Comparison of ENCODE assay signal across 13 mouse cellular contexts in the genomic region with DNA sequence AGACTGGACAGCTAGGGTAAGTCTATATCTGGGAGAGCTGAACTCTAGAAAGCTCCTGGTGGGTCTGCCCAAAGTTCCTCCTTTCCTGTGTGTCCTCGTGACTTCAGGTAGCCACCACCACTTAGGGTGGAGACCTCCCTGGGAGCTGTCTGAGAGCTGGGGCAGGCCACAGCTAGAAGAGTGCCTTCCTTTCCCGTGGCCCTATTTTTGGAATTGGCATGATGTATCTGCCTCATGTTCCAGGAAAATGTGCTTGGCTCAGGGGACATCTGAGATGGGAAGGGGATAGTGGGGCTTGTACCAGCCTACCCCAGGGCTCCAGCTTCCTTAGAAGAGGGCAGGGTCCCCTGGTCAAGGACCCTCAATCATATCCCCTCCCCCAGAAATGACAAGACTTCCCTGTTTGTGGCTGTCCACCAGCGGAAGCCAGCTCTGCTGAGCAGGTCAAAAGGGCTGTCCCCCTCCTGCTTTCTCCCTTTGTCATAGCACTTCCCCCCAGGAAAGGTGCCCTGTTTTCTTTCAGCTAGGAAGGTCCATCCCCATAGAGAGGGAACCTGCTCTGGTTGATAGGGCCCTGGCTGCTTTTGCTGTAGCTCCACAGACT. TPM values are rescaled to one million over a fixed set of nuclear protein-coding genes. Genes with fewer than 3 reads are reported as not detected.
DNase-seq lines count a peak whose midpoint lies in the region; ATAC-seq and TF ChIP-seq lines count a peak whose summit lies in the region.
"Had no signal": no experiment of that assay in that cellular context is flagged by ENCODE, and none has a peak within 500 bp of the region (broad histone marks: within the 10 kb centered on the region; RNA-seq: fewer than 3 reads in every experiment).

No protein-coding gene starts in this region.

- 0 out of 2 replicates have a peak overlapping the region, but pooled peaks have one; percentile 12 for H3K9ac ChIP-seq in kidney, embryonic 16.5 days (replicated peaks; ENCODE audit: low read length)
- H3K9ac ChIP-seq: limb, embryonic 15.5 days had no signal

- H3K4me1 ChIP-seq in kidney, embryonic 16.5 days (ENCODE audit: insufficient read depth, low read length) = peaks cover 24% of the 10 kb centered on the region; the same call in 1 of the 2 replicates
- peaks cover 20% of the 10 kb centered on the region for H3K4me1 ChIP-seq in cortical plate, adult 2 months (ENCODE audit: control insufficient read depth, insufficient read depth, low read length)

- 47% methylated on average over 3 of the region's 3 CpGs for WGBS in kidney, embryonic 16.5 days

- H3K36me3 ChIP-seq in kidney, embryonic 16.5 days (ENCODE audit: insufficient read depth, low read length) = no peaks in the 10 kb centered on the region
- H3K36me3 ChIP-seq: midbrain, embryonic 10.5 days had no signal

- no peak for TF ChIP-seq POLR2A in cortical plate, adult 2 months (IDR thresholded peaks at IDR 0.05; ENCODE audit: extremely low read depth, insufficient read depth, low read length)

- H3K27me3 ChIP-seq in kidney, embryonic 16.5 days (ENCODE audit: insufficient read depth, low read length) = no peaks in the 10 kb centered on the region
- H3K27me3 ChIP-seq: limb, embryonic 15.5 days had no signal

- H3K27ac ChIP-seq in kidney, embryonic 16.5 days (ENCODE audit: low read length) = peak overlapping the region; percentile 32; the same call in 1 of the 2 replicates
- H3K27ac ChIP-seq in cortical plate, adult 2 months (ENCODE audit: insufficient read depth, low read length) = peak overlapping the region; percentile 11; the same call in 1 of the 2 replicates
- H3K27ac ChIP-seq: kidney, postnatal 0 days; limb, embryonic 15.5 days; midbrain, embryonic 10.5 days had no signal

- ATAC-seq in kidney, embryonic 16.5 days (ENCODE audit: low FRiP score, low TSS enrichment) = no peak; the same call in 1 of the 2 replicates

- no peak overlapping the region for H3K4me2 ChIP-seq in kidney, embryonic 16.5 days (replicated peaks; ENCODE audit: low read depth, low read length)
- H3K4me2 ChIP-seq: limb, embryonic 15.5 days had no signal

- DNase-seq in kidney, postnatal 14 days = no peak
- peak; percentile 42 for DNase-seq in brain, adult 2 months (ENCODE audit: low read depth, low spot score)
- DNase-seq in heart, postnatal 4 days = peak; percentile 42
- DNase-seq in urinary bladder, postnatal 10 days (ENCODE audit: low spot score) = no peak
- DNase-seq in ovary, postnatal 36 days (ENCODE audit: low spot score) = no peak
- DNase-seq: adrenal gland, postnatal 36 days; cerebellum, adult 18-20 months; gastrocnemius, postnatal 14 days had no signal

- no peak for TF ChIP-seq CTCF in cortical plate, adult 2 months (IDR thresholded peaks at IDR 0.05; ENCODE audit: extremely low read depth, insufficient read depth, low read length)

- H3K9me3 ChIP-seq in kidney, embryonic 16.5 days (ENCODE audit: low read length) = no peaks in the 10 kb centered on the region
- H3K9me3 ChIP-seq: limb, embryonic 15.5 days; midbrain, embryonic 10.5 days had no signal

- no peak overlapping the region for H3K4me3 ChIP-seq in kidney, embryonic 16.5 days (ENCODE audit: low read length)
- no peak overlapping the region for H3K4me3 ChIP-seq in cortical plate, adult 2 months (ENCODE audit: insufficient read depth, low read length)
- H3K4me3 ChIP-seq: limb, embryonic 15.5 days had no signal

RNA-seq across cellular contexts. Expression of a gene that starts 12.4 kb away (rescaled TPM):
- 24.1 and 25.1 TPM in 2 replicates for polyA plus RNA-seq in kidney, embryonic 16.5 days (2015; fragmentation: Nextera tagmentation; extraction: Ambion mirVana)
- polyA plus RNA-seq in cortical plate, adult 2 months (2012; rRNA removed) = 23.8 and 23.9 TPM in 2 replicates
- 10 to 100 TPM; 16.7 to 17.6 TPM for total RNA-seq in heart, postnatal 4 days (2021)

RNA-seq across cellular contexts. Expression of a gene that starts 23.9 kb away (rescaled TPM):
- 65.4 and 69.9 TPM in 2 replicates for polyA plus RNA-seq in kidney, embryonic 16.5 days (2015; fragmentation: Nextera tagmentation; extraction: Ambion mirVana)
- polyA plus RNA-seq in cortical plate, adult 2 months (2012; rRNA removed) = 61.0 and 64.4 TPM in 2 replicates
- 10 to 100 TPM; 67.5 to 76.9 TPM for total RNA-seq in heart, postnatal 4 days (2021)

RNA-seq across cellular contexts. Expression of a gene that starts 24.1 kb away (rescaled TPM):
- polyA plus RNA-seq in kidney, embryonic 16.5 days (2015; fragmentation: Nextera tagmentation; extraction: Ambion mirVana) = 353 and 359 TPM in 2 replicates
- 592 and 612 TPM in 2 replicates for polyA plus RNA-seq in cortical plate, adult 2 months (2012; rRNA removed)
- 100 to 1,000 TPM; 204 to 207 TPM for total RNA-seq in heart, postnatal 4 days (2021)

RNA-seq across cellular contexts. Expression of a gene that starts 41.1 kb away (rescaled TPM):
- polyA plus RNA-seq in kidney, embryonic 16.5 days (2015; fragmentation: Nextera tagmentation; extraction: Ambion mirVana) = 869 and 882 TPM in 2 replicates
- 851 and 918 TPM in 2 replicates for polyA plus RNA-seq in cortical plate, adult 2 months (2012; rRNA removed)
- total RNA-seq in heart, postnatal 4 days (2021) = 1,000 to 10,000 TPM; 1,698 to 1,707 TPM

RNA-seq across cellular contexts. Expression of a gene that starts 42.5 kb away (rescaled TPM):
- polyA plus RNA-seq in kidney, embryonic 16.5 days (2015; fragmentation: Nextera tagmentation; extraction: Ambion mirVana) = 215 and 217 TPM in 2 replicates
- polyA plus RNA-seq in cortical plate, adult 2 months (2012; rRNA removed) = 71.1 and 77.2 TPM in 2 replicates
- 10 to 100 TPM; 38.9 to 41.6 TPM for total RNA-seq in heart, postnatal 4 days (2021)

Comparison
In these comparisons a context has a peak if more than half of its experiments do, and no peak if none do; other contexts are left out.
1. DNase-seq: peak in brain, adult 2 months (single experiment) and heart, postnatal 4 days (single experiment); none in kidney, postnatal 14 days (single experiment), urinary bladder, postnatal 10 days (single experiment) and ovary, postnatal 36 days (single experiment).